Mouse (Mus musculus) regulatory T cell (primary cell): ENCODE measurements around the gene Olfr222.
"Not testable (repeated sequence)": the region's sequence is repeated elsewhere in the genome, so short reads cannot be mapped to it uniquely, and the experiment has no call there.

Experiments used
- in situ Hi-C: fragments of 300-600 bp; cut with MboI, MseI; formaldehyde crosslinking; loops from one replicate; pipeline ENCODE4 v1.15.1; 2025; ENCODE audit warnings: high pct_unique_total_duplicates

Gene Olfr222

GRCm38 (mm10) chr11:59576135-59576534, at the start of gene Olfr222:
TSS of gene Olfr222 (minus strand) at chr11:59576235.
- in situ Hi-C loops = not testable (repeated sequence)

GRCm38 (mm10) chr11:59624017-59624630, 48.1 kb upstream of the Olfr222 start:
- in situ Hi-C loops = loop anchor here (5.0 to 10.0 kb wide), 2 partner anchors 113 to 161 kb away; partner anchors contain the start of gene Pld6

GRCm38 (mm10) chr11:59622214-59622613, 46.2 kb upstream of the Olfr222 start:
- in situ Hi-C loops = loop anchor here (5.0 to 10.0 kb wide), 2 partner anchors 115 to 163 kb away; partner anchors contain the start of gene Pld6

GRCm38 (mm10) chr11:59616986-59617385, 41.0 kb upstream of the Olfr222 start:
- in situ Hi-C loops = not testable (repeated sequence)

- in situ Hi-C loops = no loop called here
Observed at GRCm38 (mm10) chr11:59614120-59614519, 38.1 kb upstream of the Olfr222 start.

- in situ Hi-C loops = no loop called here
Observed at GRCm38 (mm10) chr11:59611646-59612045, 35.6 kb upstream of the Olfr222 start.

- in situ Hi-C loops = no loop called here
Observed at GRCm38 (mm10) chr11:59602287-59602686, 26.3 kb upstream of the Olfr222 start.

- in situ Hi-C loops = no loop called here
Observed at GRCm38 (mm10) chr11:59600872-59601271, 24.8 kb upstream of the Olfr222 start.

GRCm38 (mm10) chr11:59599211-59599610, 23.2 kb upstream of the Olfr222 start:
- in situ Hi-C loops = no loop called here

- in situ Hi-C loops = no loop called here
Observed at GRCm38 (mm10) chr11:59596950-59597349, 20.9 kb upstream of the Olfr222 start.

- in situ Hi-C loops = no loop called here
Observed at GRCm38 (mm10) chr11:59596091-59596490, 20.1 kb upstream of the Olfr222 start.

GRCm38 (mm10) chr11:59593189-59593588, 17.2 kb upstream of the Olfr222 start, which contains the start of gene Olfr223:
TSS of gene Olfr223 (minus strand) at chr11:59593289.
- in situ Hi-C loops = no loop called here

GRCm38 (mm10) chr11:59589496-59589895, 13.5 kb upstream of the Olfr222 start:
- in situ Hi-C loops = no loop called here

- in situ Hi-C loops = no loop called here
Observed at GRCm38 (mm10) chr11:59584539-59584938, 8.5 kb upstream of the Olfr222 start.

GRCm38 (mm10) chr11:59575726-59576125, 309 bp downstream of the Olfr222 start:
- in situ Hi-C loops = no loop called here

GRCm38 (mm10) chr11:59569306-59569705, 6.7 kb downstream of the Olfr222 start:
- in situ Hi-C loops = loop anchor here (10.0 kb wide), 1 partner anchor 1485 kb away; no protein-coding TSS in a partner anchor

- in situ Hi-C loops = loop anchor here (10.0 kb wide), 1 partner anchor 1492 kb away; no protein-coding TSS in a partner anchor
Observed at GRCm38 (mm10) chr11:59562837-59563236, 13.2 kb downstream of the Olfr222 start.

GRCm38 (mm10) chr11:59562336-59562735, 13.7 kb downstream of the Olfr222 start:
- in situ Hi-C loops = loop anchor here (10.0 kb wide), 1 partner anchor 1492 kb away; no protein-coding TSS in a partner anchor

- in situ Hi-C loops = loop anchor here (10.0 kb wide), 1 partner anchor 1494 kb away; no protein-coding TSS in a partner anchor
Observed at GRCm38 (mm10) chr11:59560906-59561305, 15.1 kb downstream of the Olfr222 start.

- in situ Hi-C loops = no loop called here
Observed at GRCm38 (mm10) chr11:59554535-59554934, 21.5 kb downstream of the Olfr222 start.

- in situ Hi-C loops = no loop called here
Observed at GRCm38 (mm10) chr11:59554127-59554526, 21.9 kb downstream of the Olfr222 start.

GRCm38 (mm10) chr11:59544005-59544404, 32.0 kb downstream of the Olfr222 start:
- in situ Hi-C loops = no loop called here

GRCm38 (mm10) chr11:59543376-59543775, 32.7 kb downstream of the Olfr222 start:
- in situ Hi-C loops = no loop called here
